Mouse (Mus musculus): ENCODE data around the gene Dkk2.
"Not testable (repeated sequence)": the region's sequence is repeated elsewhere in the genome, so short reads cannot be mapped to it uniquely, and the experiment has no call there.

The Dkk2 gene

GRCm38 (mm10) chr3:132085112-132085822 is at the start of gene Dkk2:
Gene Dkk2 (plus strand): TSS chr3:132085292.
- DNase-seq: no peak

GRCm38 (mm10) chr3:132036704-132037103 is 48.4 kb upstream of the Dkk2 start:
- no peak for DNase-seq

DNA sequence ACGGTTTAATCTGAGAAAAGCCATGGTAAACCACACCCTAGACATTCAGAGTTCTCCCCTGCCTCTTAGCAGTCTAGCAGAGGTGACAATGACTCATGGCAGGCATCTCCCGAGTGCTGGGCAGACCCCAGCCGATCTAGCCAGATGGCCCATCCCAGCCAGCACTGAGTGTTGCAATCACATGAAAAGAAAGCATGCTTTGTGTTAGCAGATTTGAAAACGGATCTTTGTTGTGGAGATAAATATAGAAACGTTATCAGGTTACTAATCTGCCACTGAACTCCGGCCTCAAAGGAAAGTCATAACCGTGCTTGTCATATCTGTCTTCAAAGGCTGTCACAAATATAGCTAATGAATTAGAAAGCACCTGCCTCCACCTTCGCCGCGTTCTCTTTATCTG is 47.4 kb upstream of the Dkk2 start:
- DNase-seq: no peak

DNA sequence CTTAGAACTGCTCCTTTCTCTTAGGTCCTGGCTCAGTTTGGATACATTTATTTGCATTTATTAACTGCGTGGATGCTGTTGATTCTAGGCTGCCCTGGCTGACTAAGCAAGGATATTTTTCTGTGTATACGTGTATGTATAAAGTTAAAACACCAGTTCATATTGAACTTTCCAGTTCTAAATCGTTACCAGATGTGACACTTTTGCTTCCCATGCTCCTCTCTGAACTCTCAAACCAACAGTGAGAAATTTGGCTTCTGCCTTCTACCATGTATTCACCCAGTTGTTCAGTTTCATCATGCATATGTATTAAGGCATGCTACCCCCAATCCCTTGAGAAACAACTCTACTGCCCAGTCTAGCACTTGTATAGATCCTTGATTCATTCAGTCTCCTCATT is 45.0 kb upstream of the Dkk2 start:
- no peak for DNase-seq

GRCm38 (mm10) chr3:132050884-132051457 is 34.1 kb upstream of the Dkk2 start:
- DNase-seq: no peak

DNA sequence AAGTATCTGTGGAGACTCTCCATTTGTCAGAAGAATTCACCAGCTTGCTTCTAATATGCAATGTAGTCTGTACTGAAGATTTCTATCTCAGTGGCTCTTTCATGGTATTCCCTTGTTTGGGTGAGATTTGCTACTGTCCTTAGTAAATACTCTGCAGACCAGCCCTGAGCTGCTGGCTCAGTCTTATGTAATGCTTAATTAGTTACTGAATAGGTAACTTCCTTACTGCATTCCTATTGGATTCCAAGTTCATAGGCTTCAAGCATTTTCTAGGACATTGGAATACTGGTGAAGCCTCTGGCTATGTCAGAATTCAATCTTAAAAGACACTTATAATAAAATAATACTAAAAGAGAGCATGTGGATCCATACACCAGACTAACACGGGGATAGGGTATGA is 22.3 kb upstream of the Dkk2 start:
- not testable (repeated sequence) for DNase-seq

GRCm38 (mm10) chr3:132063374-132063773 is 21.7 kb upstream of the Dkk2 start:
- DNase-seq: no peak

GRCm38 (mm10) chr3:132063966-132064365 is 21.1 kb upstream of the Dkk2 start:
- DNase-seq: no peak

GRCm38 (mm10) chr3:132064920-132065319 is 20.2 kb upstream of the Dkk2 start:
- DNase-seq: no peak

DNA sequence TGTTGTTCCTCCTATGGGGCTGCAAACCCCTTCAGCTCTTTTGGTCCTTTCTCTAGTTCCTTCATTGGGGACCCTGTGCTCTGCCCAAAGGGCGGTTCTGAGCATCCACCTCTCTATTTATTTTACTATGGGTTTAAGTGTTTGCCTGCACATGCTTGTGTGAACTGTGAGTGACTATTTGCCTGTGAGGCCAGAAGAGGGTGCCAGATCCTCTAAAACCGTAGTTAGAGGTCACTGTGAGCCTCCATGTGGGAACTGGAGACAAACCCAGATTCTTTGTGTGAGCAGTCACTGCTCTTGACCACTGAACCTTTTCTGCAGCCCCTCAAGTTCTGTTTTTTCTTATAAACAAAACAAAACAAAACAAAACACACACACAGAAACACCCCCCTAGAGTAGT is 14.1 kb upstream of the Dkk2 start:
- no peak for DNase-seq

DNA sequence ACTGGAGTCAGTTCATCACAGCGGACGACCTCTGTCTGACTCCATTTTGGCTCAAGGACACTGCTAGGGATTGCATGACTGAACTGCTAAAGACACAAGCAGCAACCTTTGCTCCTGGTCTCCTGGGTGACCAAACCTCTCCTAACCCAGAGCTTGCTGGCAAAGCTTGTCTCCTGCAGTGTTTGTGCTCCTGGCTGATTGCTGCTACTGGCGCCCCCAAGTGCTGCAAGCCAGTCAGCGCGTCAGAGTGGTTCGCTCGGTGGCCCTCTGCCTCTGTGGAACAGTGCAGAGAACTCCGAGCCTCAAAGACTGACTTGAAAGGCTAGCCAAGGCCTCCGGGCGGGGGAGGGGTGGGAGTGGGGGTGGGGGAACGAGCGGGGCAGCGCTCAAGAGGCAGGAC is 1.1 kb upstream of the Dkk2 start:
- DNase-seq: no peak

DNA sequence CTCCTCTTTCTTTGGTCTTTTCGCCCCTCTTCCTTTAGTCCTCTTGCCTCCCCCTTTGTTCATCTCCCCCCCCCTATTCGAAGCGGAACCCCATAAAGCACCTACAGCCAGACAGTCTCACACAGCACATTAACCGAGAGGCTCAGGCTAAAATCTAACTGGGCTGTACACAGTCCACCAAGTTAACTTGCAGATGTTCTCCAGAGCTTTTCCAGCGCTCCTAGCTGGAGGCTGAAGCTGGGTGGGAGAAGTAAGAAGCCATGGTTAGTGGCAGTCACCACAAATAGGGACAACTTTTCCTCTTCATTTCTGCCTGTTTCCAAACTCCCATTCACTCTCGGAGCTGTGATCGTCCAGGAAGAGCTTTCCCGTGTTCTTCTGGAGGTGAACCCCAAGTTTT is 412 bp upstream of the Dkk2 start:
- DNase-seq: no peak

DNA sequence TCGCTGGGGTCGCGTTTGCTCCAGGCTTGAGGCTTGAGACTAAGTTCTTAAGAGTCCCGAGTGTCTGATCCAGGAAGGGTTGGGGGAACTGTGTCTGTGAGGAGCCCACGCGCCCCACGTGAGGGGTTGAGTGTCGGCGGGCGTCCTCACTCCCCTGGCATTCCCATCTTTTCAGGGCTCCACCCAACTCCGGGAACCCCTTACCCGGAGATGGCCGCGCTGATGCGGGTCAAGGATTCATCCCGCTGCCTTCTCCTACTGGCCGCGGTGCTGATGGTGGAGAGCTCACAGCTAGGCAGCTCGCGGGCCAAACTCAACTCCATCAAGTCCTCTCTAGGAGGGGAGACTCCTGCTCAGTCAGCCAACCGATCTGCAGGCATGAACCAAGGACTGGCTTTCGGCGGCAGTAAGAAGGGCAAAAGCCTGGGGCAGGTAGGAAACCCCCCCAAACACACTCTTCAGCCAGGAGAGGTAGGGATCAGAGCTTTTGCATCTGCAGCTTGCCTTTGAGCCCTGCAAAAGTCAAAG is 795 bp downstream of the Dkk2 start:
- DNase-seq: no peak

DNA sequence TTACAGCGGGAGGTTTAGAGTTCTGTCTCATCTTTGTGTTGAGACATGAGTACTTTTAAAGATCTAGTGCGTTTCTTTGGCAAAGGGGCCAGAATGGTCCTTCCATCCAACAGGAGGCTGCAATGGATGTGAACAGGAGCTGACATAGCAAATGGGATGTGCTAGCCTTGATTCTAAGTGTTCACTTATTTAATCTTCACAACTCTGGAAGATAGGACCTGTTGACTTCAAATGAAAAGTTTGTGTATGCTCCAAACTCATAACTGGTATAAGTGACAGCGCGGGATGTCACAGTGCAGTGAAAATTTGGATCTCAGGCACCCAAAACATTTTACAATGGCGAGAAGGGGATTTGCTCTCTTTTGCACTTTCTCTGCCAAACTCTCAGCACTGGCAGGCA is 1.4 kb downstream of the Dkk2 start:
- no peak for DNase-seq

DNA sequence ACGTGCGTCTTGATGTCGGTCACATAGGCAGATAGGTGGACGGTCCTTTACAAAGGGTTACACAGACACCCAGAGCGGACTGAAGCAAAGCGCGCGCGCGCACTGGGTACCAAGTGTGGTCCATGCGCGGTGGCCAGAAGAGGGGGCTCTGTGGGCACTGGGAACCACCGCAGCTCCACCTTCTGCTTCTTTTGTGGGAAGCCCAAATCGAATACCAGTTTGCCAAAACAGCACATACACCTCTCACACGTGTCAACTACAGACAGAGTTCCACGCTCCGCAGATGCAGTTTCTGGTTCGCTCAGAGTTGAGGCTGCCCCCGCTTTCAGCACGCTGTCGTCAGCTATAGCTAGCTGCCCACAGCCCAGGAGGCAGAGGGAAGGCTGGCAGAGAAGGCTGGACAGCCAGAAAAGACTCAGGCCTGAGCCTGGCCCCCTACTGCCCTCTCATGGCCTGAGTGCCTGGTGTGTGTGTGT is 2.0 kb downstream of the Dkk2 start:
- DNase-seq: no peak

DNA sequence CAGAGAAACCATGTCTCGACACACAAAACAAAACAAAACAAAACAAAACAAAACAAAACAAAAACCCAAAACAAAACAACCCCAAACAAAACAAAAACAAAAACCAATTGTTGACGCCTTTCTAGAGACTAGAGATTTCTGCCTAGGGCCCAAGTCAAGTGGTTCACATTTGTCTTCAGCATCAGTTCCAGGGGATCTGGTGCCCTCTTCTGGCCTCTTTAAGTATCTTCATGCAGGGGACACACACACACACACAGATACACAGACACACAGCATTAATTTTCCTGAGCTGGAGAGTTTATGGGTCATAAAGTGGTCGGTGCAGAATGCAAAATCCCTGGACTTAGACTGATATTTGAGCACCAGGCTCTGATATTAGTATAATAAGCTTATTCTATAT is 7.9 kb downstream of the Dkk2 start:
- DNase-seq: no peak

GRCm38 (mm10) chr3:132096296-132096695 is 11.2 kb downstream of the Dkk2 start:
- no peak for DNase-seq

DNA sequence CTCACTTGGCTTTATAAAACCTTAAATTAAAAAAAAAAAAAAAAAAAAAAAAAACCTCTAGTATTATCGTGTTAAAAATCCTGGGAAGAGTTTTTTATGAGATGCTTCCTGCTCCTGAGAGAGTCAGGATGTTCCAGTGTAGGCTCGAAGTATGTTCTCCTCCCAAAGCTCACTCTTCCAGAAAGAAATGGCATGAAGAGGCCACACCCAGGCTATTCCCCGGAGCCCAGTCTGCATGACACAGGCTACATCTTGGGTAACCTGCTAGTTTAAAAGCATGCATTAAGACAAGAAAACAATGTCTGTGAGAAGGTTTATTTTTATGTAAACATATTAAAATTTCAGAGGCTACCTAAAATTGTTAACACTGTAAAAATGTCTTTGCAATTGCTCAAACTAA is 15.7 kb downstream of the Dkk2 start:
- no peak for DNase-seq

DNA sequence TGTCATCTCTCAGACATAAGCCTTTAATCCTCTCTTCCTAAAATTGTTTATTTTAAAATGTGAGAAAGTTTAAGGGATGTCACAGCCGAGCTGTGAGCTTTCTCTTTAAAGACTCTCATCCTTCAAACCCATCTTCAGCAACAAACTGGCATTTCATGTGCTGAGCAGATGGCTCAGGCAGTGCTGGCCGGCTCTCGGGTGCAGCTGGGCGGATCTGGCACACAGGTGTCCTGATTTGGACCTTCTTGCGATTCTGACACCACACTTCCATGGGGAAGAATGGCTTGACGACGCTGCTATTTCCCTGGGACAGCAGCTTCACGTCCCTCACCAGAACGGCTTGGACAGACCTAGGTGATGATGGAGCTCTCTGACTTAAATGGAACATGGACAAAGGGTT is 17.9 kb downstream of the Dkk2 start:
- peak; percentile 41 for DNase-seq

- DNase-seq: no peak
Measured at GRCm38 (mm10) chr3:132103454-132103853, 18.4 kb downstream of the Dkk2 start.

GRCm38 (mm10) chr3:132115772-132116511 is 30.9 kb downstream of the Dkk2 start:
- DNase-seq: no peak

GRCm38 (mm10) chr3:132121344-132121743 is 36.3 kb downstream of the Dkk2 start:
- DNase-seq: no peak

GRCm38 (mm10) chr3:132122581-132122980 is 37.5 kb downstream of the Dkk2 start:
- no peak for DNase-seq

- no peak for DNase-seq
Measured at GRCm38 (mm10) chr3:132125227-132125740, 40.2 kb downstream of the Dkk2 start.

Data from cerebellum, adult 11 months (tissue).